Mouse (Mus musculus) leukemia stem cell, adult 10-12 weeks (primary cell): ENCODE data around the gene Tenm4. TPM values are rescaled to one million over a fixed set of nuclear protein-coding genes. Genes with fewer than 3 reads are reported as not detected.

Experiments used
- polyA plus RNA-seq: library from polyadenylated mRNA; stranded (reverse); fragments of >175 nt; gene quantifications from 2 replicates; pipeline ENCODE4 v1.2.3, GENCODE M21; 2012; ENCODE audit warnings: low replicate concordance

Tenm4 gene
- 2.0 and 5.1 TPM in 2 replicates for polyA plus RNA-seq

GRCm38 (mm10) chr7:96170924-96171595 lies at the start of gene Tenm4:
TSS of gene Tenm4 (plus strand) at chr7:96171246.

DNA sequence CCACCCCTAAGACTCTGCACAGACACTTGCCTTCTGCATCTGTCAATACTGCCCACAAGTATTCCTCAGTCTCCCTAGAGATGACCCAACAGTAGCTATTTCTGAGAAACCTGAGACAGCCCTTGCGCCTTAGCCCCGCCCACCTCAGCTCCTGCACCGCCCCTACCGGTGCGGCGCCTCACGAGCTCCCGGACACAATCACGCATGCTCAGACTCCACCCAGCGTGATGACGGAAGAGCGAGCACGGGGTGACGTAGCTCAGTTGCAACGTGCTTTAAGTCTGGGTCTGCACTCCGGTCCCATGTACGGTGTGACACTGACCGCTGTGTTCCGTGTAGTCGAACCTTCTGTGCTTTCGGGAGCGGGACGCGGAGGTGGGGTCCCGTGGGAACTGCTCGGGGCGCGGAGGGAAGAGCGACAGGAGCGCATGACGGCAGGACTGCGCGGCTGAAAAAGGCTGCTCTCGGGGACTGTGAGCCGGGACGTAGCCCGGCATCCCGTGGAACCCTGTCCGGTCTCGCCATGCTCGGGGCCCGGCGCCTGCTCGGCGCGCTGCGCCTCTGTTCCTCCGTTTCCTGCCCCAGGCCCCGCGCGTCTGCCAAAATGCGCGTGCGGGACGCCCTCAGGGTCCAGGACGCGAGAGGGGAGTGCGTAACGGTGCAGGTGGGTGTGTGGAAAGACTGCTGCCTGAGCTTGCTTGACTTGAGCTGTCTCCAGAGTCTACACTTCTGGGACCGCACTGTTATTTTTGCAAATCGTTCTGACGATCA lies 780.4 kb downstream of the Tenm4 start, which contains the start of gene Nars2:
Nars2 (plus strand) TSS at position 225 of the 771 bp plus-strand sequence.

